In the genomic region with DNA sequence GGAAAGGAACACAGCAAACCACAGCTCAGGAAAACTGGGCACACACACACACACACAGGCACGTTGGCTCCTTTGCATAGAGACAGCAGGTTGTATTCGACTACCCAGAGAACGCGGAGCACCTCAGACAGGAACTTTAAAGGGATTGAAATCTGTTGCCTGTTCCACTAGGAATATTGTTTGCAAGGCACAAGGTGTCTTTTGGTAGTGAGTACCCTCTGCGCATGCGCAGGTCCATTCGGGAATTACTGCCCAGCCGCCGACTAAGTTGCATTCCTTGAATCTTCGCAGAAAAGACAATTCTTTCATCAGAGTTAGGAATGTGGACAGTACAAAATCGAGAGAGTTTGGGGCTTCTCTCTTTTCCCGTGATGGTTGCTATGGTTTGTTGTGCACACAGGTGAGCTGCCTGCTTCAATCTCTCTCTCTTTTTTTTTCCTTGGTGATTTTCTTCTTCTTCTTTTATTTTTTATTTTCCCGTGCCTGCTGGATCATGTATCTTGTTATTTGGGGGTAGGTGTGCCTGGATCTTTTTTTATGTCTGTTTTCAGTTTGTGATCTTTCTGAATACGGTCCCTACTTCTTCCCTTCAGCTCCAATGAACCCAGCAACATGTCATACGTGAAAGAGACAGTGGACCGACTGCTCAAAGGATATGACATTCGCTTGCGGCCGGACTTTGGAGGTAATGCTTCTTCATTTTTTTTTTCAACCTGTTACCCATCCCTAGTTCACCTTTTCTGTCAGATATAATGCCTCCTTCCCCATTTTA, we compare ENCODE assay signal across 8 mouse cellular contexts. TPM values are rescaled to one million over a fixed set of nuclear protein-coding genes. Genes with fewer than 3 reads are reported as not detected.
DNase-seq lines count a peak whose midpoint lies in the region; ATAC-seq lines count a peak whose summit lies in the region.

No protein-coding gene starts in this region.

- peaks cover 24% of the 10 kb centered on the region for H3K27me3 ChIP-seq in embryonic facial prominence, embryonic 13.5 days
- peaks cover 31% of the 10 kb centered on the region for H3K27me3 ChIP-seq in liver, embryonic 15.5 days

- peak; percentile 64 for DNase-seq in heart, adult 11 months
- DNase-seq in heart, adult 9 months (ENCODE audit: low spot score in 2 of 2): no peak
- DNase-seq in heart, postnatal 10 days: peak; percentile 14 to 31
- DNase-seq in layer of hippocampus, adult 18-20 months (ENCODE audit: low spot score in 2 of 2): peak; percentile 64 to 81
- peak; percentile 82 for DNase-seq in right cerebral cortex, adult 18-20 months
- DNase-seq in thymus, adult 18-20 months: no peak

- H3K4me3 ChIP-seq in embryonic facial prominence, embryonic 13.5 days: peak overlapping the region; percentile 56
- H3K4me3 ChIP-seq in liver, embryonic 15.5 days (replicated peaks): no peak overlapping the region

- peak overlapping the region; percentile 88 for H3K4me2 ChIP-seq in embryonic facial prominence, embryonic 13.5 days
- H3K4me2 ChIP-seq in liver, embryonic 15.5 days: peak overlapping the region; percentile 10

- intact Hi-C loops in heart, postnatal 10 days (cut with DNase I): loop anchor here (2.0 kb wide), 1 partner anchor 197 kb away; no protein-coding TSS in a partner anchor

- no peaks in the 10 kb centered on the region for H3K36me3 ChIP-seq in embryonic facial prominence, embryonic 13.5 days
- no peaks in the 10 kb centered on the region for H3K36me3 ChIP-seq in liver, embryonic 15.5 days (replicated peaks)

- no peaks in the 10 kb centered on the region for H3K9me3 ChIP-seq in embryonic facial prominence, embryonic 13.5 days
- H3K9me3 ChIP-seq in liver, embryonic 15.5 days (replicated peaks): no peaks in the 10 kb centered on the region

- under 1% methylated on average over 19 of the region's 19 CpGs for WGBS in embryonic facial prominence, embryonic 13.5 days
- WGBS in liver, embryonic 15.5 days (ENCODE audit: insufficient replicate concordance): 2% methylated on average over 19 of the region's 19 CpGs

- peaks cover 5% of the 10 kb centered on the region; the same call in 1 of the 2 replicates for H3K4me1 ChIP-seq in embryonic facial prominence, embryonic 13.5 days
- H3K4me1 ChIP-seq in liver, embryonic 15.5 days (replicated peaks): no peaks in the 10 kb centered on the region

- ATAC-seq in embryonic facial prominence, embryonic 13.5 days (ENCODE audit: insufficient number of reproducible peaks, insufficient read depth, low FRiP score, low TSS enrichment, low read depth): no peak
- ATAC-seq in liver, embryonic 15.5 days (ENCODE audit: insufficient read depth): no peak

- no peak overlapping the region for H3K27ac ChIP-seq in embryonic facial prominence, embryonic 13.5 days
- no peak overlapping the region for H3K27ac ChIP-seq in liver, embryonic 15.5 days (replicated peaks)

- H3K9ac ChIP-seq in embryonic facial prominence, embryonic 13.5 days: no peak overlapping the region
- no peak overlapping the region for H3K9ac ChIP-seq in liver, embryonic 15.5 days

RNA-seq across cellular contexts. Expression of gene Gabra4, which starts 41.8 kb away (rescaled TPM):
- polyA plus RNA-seq in embryonic facial prominence, embryonic 13.5 days (2015; fragmentation: Nextera tagmentation; extraction: Ambion mirVana): 10.7 and 12.5 TPM in 2 replicates
- under 1 TPM in 1 of 2 experiments, not detected in 1; 0.17 TPM for total RNA-seq in heart, postnatal 10 days (2021)
- 10 to 100 TPM; 82.2 to 86.3 TPM for total RNA-seq in layer of hippocampus, adult 18-20 months (2021)
- polyA plus RNA-seq in liver, embryonic 15.5 days (2015; fragmentation: Nextera tagmentation; extraction: Ambion mirVana): 0.14 and 0.18 TPM in 2 replicates

RNA-seq across cellular contexts. Expression of gene Gabrb1, which starts 42.0 kb away (rescaled TPM):
- 2.7 and 3.2 TPM in 2 replicates for polyA plus RNA-seq in embryonic facial prominence, embryonic 13.5 days (2015; fragmentation: Nextera tagmentation; extraction: Ambion mirVana)
- total RNA-seq in heart, postnatal 10 days (2021): under 1 TPM; 0.02 to 0.05 TPM
- 100 to 1,000 TPM; 130 to 132 TPM for total RNA-seq in layer of hippocampus, adult 18-20 months (2021)
- 0.01 and 0.03 TPM in 2 replicates for polyA plus RNA-seq in liver, embryonic 15.5 days (2015; fragmentation: Nextera tagmentation; extraction: Ambion mirVana)

Comparison
In these comparisons a context has a peak if more than half of its experiments do, and no peak if none do; other contexts are left out.
1. DNase-seq: peak in heart, adult 11 months (single experiment), heart, postnatal 10 days (2 of 2), layer of hippocampus, adult 18-20 months (2 of 2) and right cerebral cortex, adult 18-20 months (single experiment); none in heart, adult 9 months (0 of 2) and thymus, adult 18-20 months (0 of 2).
2. RNA of gene Gabra4, which starts 41.8 kb away (total RNA-seq): 82.2 to 86.3 TPM in layer of hippocampus, adult 18-20 months; 0.17 TPM in heart, postnatal 10 days; every median in the first group is over 10 times any median in the second.
3. RNA of gene Gabrb1, which starts 42.0 kb away (total RNA-seq): 130 to 132 TPM in layer of hippocampus, adult 18-20 months; 0.02 to 0.05 TPM in heart, postnatal 10 days; every median in the first group is over 100 times any median in the second.